Mouse (Mus musculus) thymus, adult 18-20 months (tissue): ENCODE data around the gene Arf6.
"Not testable (repeated sequence)": the region's sequence is repeated elsewhere in the genome, so short reads cannot be mapped to it uniquely, and the experiment has no call there.

Experiments
- DNase-seq, 2 experiments: peaks; one replicate each; pipeline ENCODE4 v3.0.0; 2022; ENCODE audit warnings: mixed read lengths in 2 of 2

Arf6 gene

GRCm38 (mm10) chr12:69373850-69374766 lies 2.2 kb downstream of the Arf6 start:
- DNase-seq: no peak

DNA sequence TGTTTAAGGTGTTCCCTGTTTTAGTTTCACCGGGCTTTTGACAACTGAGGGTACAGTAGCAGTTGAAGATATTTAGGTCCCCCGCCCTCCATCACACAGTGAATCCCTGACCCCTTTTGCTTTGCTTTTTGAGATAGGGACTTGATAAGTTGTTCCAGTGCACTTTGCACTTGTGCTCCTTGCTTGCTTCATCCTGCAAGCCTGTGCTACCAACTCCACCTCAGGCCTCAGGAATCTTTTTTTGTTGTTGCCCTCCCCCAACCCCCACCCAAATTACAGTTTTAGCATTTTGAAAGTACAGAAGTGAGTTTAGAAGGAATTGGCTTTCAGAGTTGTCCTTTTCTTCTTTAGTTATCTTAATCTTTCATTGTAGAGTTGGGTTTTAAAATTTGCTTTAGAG lies 4.2 kb downstream of the Arf6 start:
- no peak for DNase-seq

DNA sequence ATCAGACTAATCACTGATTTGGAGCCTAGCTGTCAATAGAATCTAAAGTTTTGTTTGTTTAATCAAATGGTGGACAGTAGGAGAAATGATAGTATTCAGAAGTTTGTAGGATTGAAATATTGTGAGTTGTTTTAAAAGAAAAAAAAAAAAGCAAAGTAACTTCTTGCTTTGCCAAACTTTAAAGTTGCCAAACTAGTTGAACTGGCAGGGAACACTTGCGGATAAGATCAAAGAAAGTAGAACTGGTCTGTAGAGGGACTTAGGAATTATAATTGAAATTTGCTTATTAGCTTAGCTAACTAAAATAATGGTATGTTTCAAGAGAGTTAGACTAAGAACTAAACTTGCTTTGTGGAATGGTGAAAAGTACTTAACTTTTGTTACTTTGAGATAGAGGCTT lies 5.2 kb downstream of the Arf6 start:
- DNase-seq: no peak

- not testable (repeated sequence) for DNase-seq
Measured at GRCm38 (mm10) chr12:69377636-69378035, 5.7 kb downstream of the Arf6 start.

DNA sequence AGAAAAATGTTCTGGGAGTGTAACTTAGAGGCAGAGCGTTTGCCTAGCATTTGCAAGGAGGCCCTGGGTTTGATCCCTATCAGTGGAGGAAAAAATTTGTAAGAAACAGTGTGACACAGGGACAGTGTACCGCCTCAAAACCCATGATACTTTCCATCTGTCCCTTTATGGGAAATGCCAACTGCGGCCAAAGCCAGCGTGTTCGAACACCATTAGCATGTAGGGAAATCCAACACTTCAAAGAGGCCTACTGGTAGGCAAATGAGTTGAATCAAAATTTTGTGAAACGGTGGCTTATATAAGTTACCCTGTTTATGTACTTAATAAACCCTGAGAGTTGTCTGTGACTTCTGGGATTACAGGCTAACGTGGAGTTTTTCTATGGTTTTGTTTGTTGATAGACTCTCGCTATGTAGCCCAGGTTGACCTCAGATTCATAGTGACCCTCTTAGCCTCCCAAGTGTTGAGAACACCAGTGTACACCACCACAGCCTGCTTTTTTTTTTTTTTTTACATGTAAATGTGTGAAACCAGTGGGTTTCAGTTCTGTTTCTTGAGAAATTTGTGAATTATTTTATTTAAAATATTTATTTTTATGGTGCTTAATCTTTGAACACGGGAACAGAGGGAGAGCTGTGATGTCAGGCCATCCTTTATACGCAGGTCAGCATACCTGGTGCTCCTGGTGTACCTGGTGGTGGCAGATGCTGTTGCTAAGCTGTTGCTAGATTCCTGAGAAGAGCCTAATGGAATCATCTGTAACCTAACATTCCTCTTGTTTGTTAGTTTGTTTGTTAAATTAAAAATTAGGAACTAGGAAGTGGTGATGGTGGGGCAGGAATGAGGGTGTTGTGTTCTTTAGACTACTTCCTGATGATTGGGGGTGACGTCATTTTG lies 6.9 kb downstream of the Arf6 start:
- DNase-seq: no peak

DNA sequence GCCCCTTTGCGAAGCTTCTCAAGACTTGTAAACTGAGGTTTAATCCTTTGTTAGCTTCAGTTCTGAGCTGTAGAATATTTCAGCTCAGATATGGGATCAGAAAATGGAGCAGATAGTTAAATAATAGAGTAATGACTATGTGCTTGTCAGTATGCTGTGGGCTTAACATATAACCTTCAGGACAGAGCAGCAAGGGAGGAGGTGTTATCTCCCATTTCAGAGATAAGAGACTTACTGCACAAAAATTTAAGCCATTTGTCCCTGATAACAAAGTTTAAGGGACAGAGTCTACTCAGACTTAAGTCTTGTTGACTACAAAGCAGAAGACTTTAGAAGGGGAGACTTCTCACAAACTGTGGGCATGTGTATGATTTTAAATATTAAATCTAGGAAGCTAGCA lies 10.9 kb downstream of the Arf6 start:
- no peak for DNase-seq

- no peak for DNase-seq
Measured at GRCm38 (mm10) chr12:69384606-69385005, 12.7 kb downstream of the Arf6 start.

GRCm38 (mm10) chr12:69385542-69386280 lies 13.8 kb downstream of the Arf6 start:
- no peak for DNase-seq

- DNase-seq: not testable (repeated sequence)
Measured at GRCm38 (mm10) chr12:69386281-69386732, 14.4 kb downstream of the Arf6 start.

DNA sequence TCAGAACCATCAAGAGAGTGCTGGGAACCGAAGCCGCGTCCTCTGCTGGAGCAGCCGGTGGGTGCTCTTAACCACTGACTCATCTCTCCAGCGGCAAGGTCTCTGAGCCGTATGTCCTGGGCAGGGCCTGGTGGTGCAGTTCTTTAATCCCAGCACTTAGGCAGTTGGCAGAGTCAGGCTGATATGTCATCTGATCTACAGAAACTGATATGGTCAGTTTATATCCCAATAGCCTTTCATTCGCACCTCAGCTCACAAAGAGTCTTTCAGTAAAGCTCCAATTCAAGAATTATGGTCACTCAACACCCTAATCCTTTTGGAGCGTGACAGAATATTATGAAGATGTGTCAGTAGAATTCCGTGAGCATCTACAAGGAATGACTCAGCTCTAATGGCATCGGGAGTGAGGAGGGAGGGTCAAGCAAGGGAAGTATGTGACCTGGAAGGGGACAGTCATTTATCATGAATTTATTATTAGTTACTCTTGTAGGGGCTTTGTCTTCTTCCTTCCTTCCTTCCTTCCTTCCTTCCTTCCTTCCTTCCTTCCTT lies 16.4 kb downstream of the Arf6 start:
- no peak for DNase-seq

- DNase-seq: no peak
Measured at GRCm38 (mm10) chr12:69389273-69389938, 17.5 kb downstream of the Arf6 start.

GRCm38 (mm10) chr12:69390000-69390698 lies 18.2 kb downstream of the Arf6 start:
- no peak for DNase-seq

DNA sequence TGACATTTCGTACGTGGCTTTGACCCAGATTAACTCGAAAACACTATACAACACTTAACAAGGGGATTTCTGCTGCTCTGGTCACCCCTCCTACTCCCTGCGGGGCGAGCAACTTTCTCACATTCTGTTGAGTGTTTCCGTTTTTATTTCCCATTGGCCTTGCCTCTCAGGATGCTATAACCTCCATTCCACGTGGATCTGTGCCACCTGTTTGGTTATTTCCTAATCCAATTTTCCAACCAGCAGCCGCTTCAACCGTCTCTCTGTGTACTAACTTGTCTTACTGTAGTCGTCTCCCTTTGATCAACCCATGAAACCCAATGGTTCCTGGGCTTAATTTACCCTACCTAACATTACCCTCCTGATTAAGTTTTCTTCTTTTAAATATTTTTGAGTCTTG lies 21.1 kb downstream of the Arf6 start:
- DNase-seq: no peak

GRCm38 (mm10) chr12:69394456-69394855 lies 22.5 kb downstream of the Arf6 start:
- DNase-seq: no peak

- DNase-seq: no peak
Measured at GRCm38 (mm10) chr12:69400367-69400766, 28.4 kb downstream of the Arf6 start.

DNA sequence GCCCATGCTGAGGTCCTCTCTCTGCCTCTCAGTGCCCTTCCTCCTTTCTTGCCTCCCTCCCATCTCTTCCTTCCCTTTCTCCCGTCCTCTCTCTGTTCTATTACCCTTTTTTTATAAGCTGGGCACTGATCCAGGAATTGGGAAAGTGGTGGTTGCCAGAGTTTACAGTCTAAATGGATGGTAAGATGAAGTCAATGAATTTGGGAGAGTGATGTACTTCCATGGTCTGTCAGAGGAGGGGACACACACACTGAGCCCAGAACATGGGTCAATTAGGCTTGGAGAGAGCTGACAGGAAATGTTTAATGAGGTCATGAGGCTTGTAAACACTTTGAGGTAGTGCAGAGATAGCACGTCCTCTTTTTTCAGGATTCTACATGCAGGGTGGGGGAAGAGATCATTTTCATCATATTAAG lies 28.9 kb downstream of the Arf6 start:
- no peak for DNase-seq

DNA sequence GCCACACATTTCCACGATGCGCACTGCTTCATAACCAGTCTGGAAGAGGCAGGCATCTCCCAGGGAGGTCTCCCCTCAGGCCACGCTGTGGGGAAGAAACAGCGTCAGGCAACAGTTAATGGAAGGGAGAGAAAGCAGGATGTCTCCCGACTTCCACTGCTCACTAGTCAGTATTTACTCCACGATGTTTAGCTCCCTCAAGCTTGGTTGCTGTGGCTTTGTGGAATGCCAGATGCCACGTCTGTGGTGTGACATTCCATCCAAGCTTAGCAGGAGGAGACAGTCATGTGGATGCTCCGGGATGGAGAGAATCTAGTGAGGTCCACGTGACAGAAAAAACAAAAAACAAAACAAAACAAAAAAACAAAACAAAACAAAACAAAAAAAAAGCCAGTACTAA lies 30.1 kb downstream of the Arf6 start:
- DNase-seq: no peak

DNA sequence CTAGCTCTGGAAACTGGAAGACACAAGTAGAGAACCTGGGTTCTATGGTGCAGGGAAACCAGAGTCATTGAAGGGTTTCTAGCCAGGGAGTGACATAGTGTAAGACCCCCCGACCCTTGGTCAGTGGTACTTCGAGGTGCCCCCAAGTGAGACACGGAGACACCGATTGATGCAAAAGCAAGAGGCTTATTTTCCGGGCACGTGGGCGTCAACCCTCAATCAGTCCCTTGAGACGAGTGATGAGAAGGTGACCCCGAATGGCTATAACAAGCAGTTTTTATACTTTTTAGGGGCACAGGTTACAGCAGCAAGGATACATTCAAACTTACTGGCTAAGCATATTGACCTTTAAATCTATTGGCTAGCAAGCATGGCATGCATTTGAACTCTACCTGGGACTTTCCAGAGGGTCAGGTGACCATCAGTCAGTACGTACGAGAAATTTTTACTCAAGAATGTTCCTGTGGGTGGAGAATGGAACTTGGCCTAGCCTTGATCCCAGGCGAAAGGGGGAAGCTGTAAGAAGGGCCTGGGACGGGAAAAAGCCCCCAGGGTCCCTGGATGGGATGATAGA lies 30.7 kb downstream of the Arf6 start:
- no peak for DNase-seq

DNA sequence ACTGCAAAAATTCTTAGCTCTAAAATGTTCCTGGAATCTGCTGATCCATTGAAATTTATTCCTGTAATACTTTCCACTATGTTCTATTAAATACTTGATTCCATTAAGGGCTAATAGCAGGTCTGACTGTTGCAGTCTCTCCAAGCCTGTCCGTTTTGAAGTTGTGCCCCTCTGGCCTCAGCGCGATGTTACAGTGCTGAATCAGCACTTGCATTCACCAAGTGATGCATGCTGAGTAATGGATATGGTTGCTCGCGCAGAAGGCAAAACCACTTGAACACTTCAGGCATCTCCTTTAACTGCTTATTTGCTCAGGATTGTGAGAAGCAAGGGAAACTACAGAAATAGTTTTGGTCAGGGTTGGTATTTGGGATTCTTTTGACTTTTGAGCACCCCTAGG lies 38.8 kb downstream of the Arf6 start:
- DNase-seq: no peak

DNA sequence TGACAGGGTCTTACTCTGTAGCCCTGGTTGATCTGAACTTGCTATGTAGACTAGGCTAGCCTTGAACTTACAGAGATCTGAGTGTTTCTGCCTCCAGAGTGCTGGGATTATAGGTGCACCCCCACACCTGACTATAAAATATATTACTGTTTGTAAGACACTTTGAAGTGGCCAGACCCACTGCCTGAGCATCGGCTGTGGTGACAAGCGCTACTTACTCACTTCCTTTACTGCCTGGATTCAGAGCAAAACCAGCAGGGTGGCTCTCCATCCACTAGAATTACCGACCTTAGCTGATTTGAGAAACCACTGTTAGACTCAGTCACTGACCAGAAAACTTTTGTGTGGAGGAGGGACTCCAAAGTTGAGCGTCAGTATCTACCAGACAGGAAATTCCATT lies 40.0 kb downstream of the Arf6 start:
- no peak for DNase-seq

DNA sequence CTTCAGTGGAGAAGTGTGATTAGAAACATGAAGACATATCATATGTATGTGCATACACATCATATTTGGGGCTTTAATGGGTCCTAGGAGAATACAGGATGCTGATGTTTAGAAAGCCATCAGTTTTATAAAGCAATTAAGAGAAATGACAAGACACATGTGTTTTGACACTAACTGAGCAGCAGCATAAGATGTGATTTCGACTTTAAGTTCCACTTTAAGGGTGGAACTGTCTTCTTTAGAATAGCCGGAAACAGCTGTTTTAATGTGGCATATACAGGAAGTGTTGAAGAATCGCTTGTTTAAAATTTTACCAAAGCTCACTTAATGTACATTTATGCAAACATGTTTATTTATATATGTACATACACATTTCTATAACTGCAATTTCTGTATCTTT lies 41.4 kb downstream of the Arf6 start:
- DNase-seq: no peak
